Mouse (Mus musculus): Measurements from ENCODE around the gene Tle6. TPM values are rescaled to one million over a fixed set of nuclear protein-coding genes. Genes with fewer than 3 reads are reported as not detected.

The Tle6 gene
- polyA plus RNA-seq, 1 experiment from 2014 or later: 3.2 TPM

DNA sequence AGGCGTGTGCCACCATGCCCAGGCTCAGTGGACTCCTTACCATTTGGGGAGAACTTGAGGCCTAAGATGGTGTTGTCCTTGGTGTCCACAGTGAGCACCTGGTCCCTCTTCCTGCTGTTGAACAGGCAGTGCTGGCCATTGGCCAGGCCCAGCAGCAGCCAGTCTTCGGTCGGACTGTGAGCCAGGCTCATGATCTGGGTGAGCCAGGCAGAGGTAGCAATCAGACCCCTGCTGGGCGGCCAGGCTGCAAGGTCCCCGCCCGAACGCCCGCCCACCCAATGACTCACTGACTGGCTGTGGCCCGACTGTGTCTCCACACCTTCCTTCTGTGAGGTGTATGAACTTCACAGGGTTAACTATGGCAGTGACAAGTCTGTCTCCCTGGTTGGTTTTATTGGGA is 9.0 kb downstream of the Tle6 start:
- Histone ChIP-seq H3K9me3 (ENCODE audit: control insufficient read depth, low read length) (no peaks in the 10 kb centered on the region), H3K27me3 (ENCODE audit: control insufficient read depth, insufficient read depth, low read length) (0 out of 2 replicates have a peak, but pooled peaks cover 13% of the 10 kb centered on the region)

DNA sequence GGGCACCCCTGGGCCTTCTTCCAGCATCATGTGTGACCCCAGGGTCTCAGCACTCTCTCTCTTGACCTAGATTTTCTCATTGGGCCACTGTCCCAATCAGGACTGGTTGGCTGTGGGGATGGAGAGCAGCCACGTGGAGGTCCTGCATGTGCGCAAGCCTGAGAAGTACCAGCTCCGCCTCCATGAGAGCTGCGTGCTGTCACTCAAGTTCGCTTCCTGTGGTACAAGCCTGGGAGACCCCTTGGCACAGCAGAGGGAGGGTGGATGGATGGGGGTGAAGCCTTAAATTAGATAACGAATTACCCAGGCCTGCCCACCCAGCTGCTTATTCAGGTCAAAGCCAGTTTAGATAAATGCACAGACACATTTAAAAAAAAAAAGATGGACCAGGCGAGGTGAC is 12.1 kb downstream of the Tle6 start:
- no peak overlapping the region for H3K27ac ChIP-seq (replicated peaks; ENCODE audit: low read depth, low read length)
- H3K27me3 ChIP-seq (ENCODE audit: control insufficient read depth, insufficient read depth, low read length): 0 out of 2 replicates have a peak, but pooled peaks cover 6% of the 10 kb centered on the region
- no peak overlapping the region for H3K9ac ChIP-seq (replicated peaks; ENCODE audit: low read length)
- DNase-seq (no peak), ATAC-seq (ENCODE audit: low FRiP score, low TSS enrichment) (no peak)
- 74% methylated on average over 7 of the region's 7 CpGs for WGBS
- no peaks in the 10 kb centered on the region for H3K4me1 ChIP-seq (ENCODE audit: control insufficient read depth, insufficient read depth, low read length)
- H3K4me3 ChIP-seq (replicated peaks; ENCODE audit: low read depth, low read length): no peak overlapping the region
- H3K36me3 ChIP-seq (ENCODE audit: control insufficient read depth, insufficient read depth, low read length): 0 out of 2 replicates have a peak, but pooled peaks cover 8% of the 10 kb centered on the region
- H3K4me2 ChIP-seq (ENCODE audit: low read length): no peak overlapping the region
- H3K9me3 ChIP-seq (ENCODE audit: control insufficient read depth, low read length): no peaks in the 10 kb centered on the region

More for the DNA sequence above, 9.0 kb downstream of the Tle6 start:
- ATAC-seq (ENCODE audit: low FRiP score, low TSS enrichment) (no peak), DNase-seq (no peak)
- no peak overlapping the region for H3K27ac ChIP-seq (replicated peaks; ENCODE audit: low read depth, low read length)
- H3K36me3 ChIP-seq (ENCODE audit: control insufficient read depth, insufficient read depth, low read length): 0 out of 2 replicates have a peak, but pooled peaks cover 5% of the 10 kb centered on the region
- no peak overlapping the region for H3K4me3 ChIP-seq (replicated peaks; ENCODE audit: low read depth, low read length)
- 70% methylated on average over 9 of the region's 9 CpGs for WGBS
- H3K4me1 ChIP-seq (ENCODE audit: control insufficient read depth, insufficient read depth, low read length): peaks cover 17% of the 10 kb centered on the region
- no peak overlapping the region for H3K4me2 ChIP-seq (ENCODE audit: low read length)
- no peak overlapping the region for H3K9ac ChIP-seq (replicated peaks; ENCODE audit: low read length)

GRCm38 (mm10) chr10:81583347-81583746 is 17.5 kb downstream of the Tle6 start:
- Histone ChIP-seq H3K27me3 (ENCODE audit: control insufficient read depth, insufficient read depth, low read length) (peaks cover 16% of the 10 kb centered on the region; the same call in 1 of the 2 replicates), H3K9me3 (ENCODE audit: control insufficient read depth, low read length) (no peaks in the 10 kb centered on the region), H3K4me2 (ENCODE audit: low read length) (no peak overlapping the region), H3K9ac (replicated peaks; ENCODE audit: low read length) (no peak overlapping the region), H3K4me3 (replicated peaks; ENCODE audit: low read depth, low read length) (no peak overlapping the region), H3K36me3 (ENCODE audit: control insufficient read depth, insufficient read depth, low read length) (0 out of 2 replicates have a peak, but pooled peaks cover 8% of the 10 kb centered on the region), H3K4me1 (ENCODE audit: control insufficient read depth, insufficient read depth, low read length) (no peaks in the 10 kb centered on the region), H3K27ac (replicated peaks; ENCODE audit: low read depth, low read length) (no peak overlapping the region)
- 25% methylated on average over 6 of the region's 6 CpGs for WGBS
- no peak for ATAC-seq (ENCODE audit: low FRiP score, low TSS enrichment)
- DNase-seq: no peak

GRCm38 (mm10) chr10:81580441-81581070 is 20.3 kb downstream of the Tle6 start:
- Histone ChIP-seq H3K4me3 (replicated peaks; ENCODE audit: low read depth, low read length) (no peak overlapping the region), H3K36me3 (ENCODE audit: control insufficient read depth, insufficient read depth, low read length) (no peaks in the 10 kb centered on the region), H3K4me1 (ENCODE audit: control insufficient read depth, insufficient read depth, low read length) (peaks cover 4% of the 10 kb centered on the region), H3K9ac (replicated peaks; ENCODE audit: low read length) (no peak overlapping the region), H3K9me3 (ENCODE audit: control insufficient read depth, low read length) (no peaks in the 10 kb centered on the region), H3K27ac (replicated peaks; ENCODE audit: low read depth, low read length) (no peak overlapping the region), H3K27me3 (ENCODE audit: control insufficient read depth, insufficient read depth, low read length) (peaks cover 30% of the 10 kb centered on the region; the same call in 1 of the 2 replicates), H3K4me2 (ENCODE audit: low read length) (no peak overlapping the region)
- ATAC-seq (ENCODE audit: low FRiP score, low TSS enrichment) (no peak), DNase-seq (no peak)
- WGBS: 73% methylated on average over 25 of the region's 25 CpGs

GRCm38 (mm10) chr10:81579967-81580366 is 20.9 kb downstream of the Tle6 start:
- Histone ChIP-seq H3K36me3 (ENCODE audit: control insufficient read depth, insufficient read depth, low read length) (no peaks in the 10 kb centered on the region), H3K9ac (replicated peaks; ENCODE audit: low read length) (no peak overlapping the region), H3K27me3 (ENCODE audit: control insufficient read depth, insufficient read depth, low read length) (peaks cover 30% of the 10 kb centered on the region; the same call in 1 of the 2 replicates), H3K4me1 (ENCODE audit: control insufficient read depth, insufficient read depth, low read length) (peaks cover 10% of the 10 kb centered on the region), H3K9me3 (ENCODE audit: control insufficient read depth, low read length) (no peaks in the 10 kb centered on the region), H3K4me3 (replicated peaks; ENCODE audit: low read depth, low read length) (no peak overlapping the region), H3K27ac (replicated peaks; ENCODE audit: low read depth, low read length) (no peak overlapping the region), H3K4me2 (ENCODE audit: low read length) (no peak overlapping the region)
- ATAC-seq (ENCODE audit: low FRiP score, low TSS enrichment) (no peak), DNase-seq (no peak)
- 77% methylated on average over 4 of the region's 4 CpGs for WGBS

GRCm38 (mm10) chr10:81575695-81576094 is 25.2 kb downstream of the Tle6 start:
- Histone ChIP-seq H3K4me2 (ENCODE audit: low read length) (peak overlapping the region; percentile 73), H3K4me1 (ENCODE audit: control insufficient read depth, insufficient read depth, low read length) (peaks cover 35% of the 10 kb centered on the region), H3K4me3 (replicated peaks; ENCODE audit: low read depth, low read length) (peak overlapping the region; percentile 52), H3K36me3 (ENCODE audit: control insufficient read depth, insufficient read depth, low read length) (no peaks in the 10 kb centered on the region), H3K27ac (replicated peaks; ENCODE audit: low read depth, low read length) (peak overlapping the region; percentile 68; the same call in 1 of the 2 replicates), H3K9me3 (ENCODE audit: control insufficient read depth, low read length) (no peaks in the 10 kb centered on the region), H3K9ac (replicated peaks; ENCODE audit: low read length) (peak overlapping the region; percentile 65), H3K27me3 (ENCODE audit: control insufficient read depth, insufficient read depth, low read length) (peaks cover 55% of the 10 kb centered on the region)
- ATAC-seq (ENCODE audit: low FRiP score, low TSS enrichment) (no peak), DNase-seq (no peak)
- 3% methylated on average over 6 of the region's 6 CpGs for WGBS

DNA sequence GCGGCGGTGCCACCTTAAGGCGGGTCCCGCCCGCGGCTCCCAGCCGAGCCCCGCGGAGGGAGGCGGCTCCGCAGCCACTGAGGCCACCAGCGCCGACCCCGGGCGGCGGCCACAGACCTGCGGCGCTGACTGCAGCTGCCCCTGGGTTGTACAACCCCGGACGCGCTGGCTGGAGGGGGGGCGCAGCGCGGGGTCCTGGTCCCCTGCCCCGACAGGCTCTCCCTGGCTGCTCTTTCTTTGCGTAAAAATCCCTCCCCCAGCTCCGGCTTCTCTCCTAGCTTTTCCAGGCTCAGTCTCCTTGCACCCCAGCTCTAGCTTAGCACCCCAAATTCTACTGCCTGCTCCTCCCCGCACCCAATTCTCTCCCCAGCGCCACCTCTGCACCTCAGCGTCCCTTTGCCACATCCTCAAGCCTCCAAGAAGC is 25.7 kb downstream of the Tle6 start:
- Histone ChIP-seq H3K9ac (replicated peaks; ENCODE audit: low read length) (peak overlapping the region; percentile 65), H3K36me3 (ENCODE audit: control insufficient read depth, insufficient read depth, low read length) (no peaks in the 10 kb centered on the region), H3K27ac (replicated peaks; ENCODE audit: low read depth, low read length) (peak overlapping the region; percentile 68), H3K9me3 (ENCODE audit: control insufficient read depth, low read length) (no peaks in the 10 kb centered on the region), H3K27me3 (ENCODE audit: control insufficient read depth, insufficient read depth, low read length) (peaks cover 50% of the 10 kb centered on the region), H3K4me1 (ENCODE audit: control insufficient read depth, insufficient read depth, low read length) (peaks cover 39% of the 10 kb centered on the region), H3K4me3 (replicated peaks; ENCODE audit: low read depth, low read length) (peak overlapping the region; percentile 52), H3K4me2 (ENCODE audit: low read length) (peak overlapping the region; percentile 73)
- DNase-seq: peak; percentile 75
- under 1% methylated on average over 29 of the region's 30 CpGs for WGBS
- no peak for ATAC-seq (ENCODE audit: low FRiP score, low TSS enrichment)

- no peaks in the 10 kb centered on the region for H3K36me3 ChIP-seq (ENCODE audit: control insufficient read depth, insufficient read depth, low read length)
- H3K9me3 ChIP-seq (ENCODE audit: control insufficient read depth, low read length): no peaks in the 10 kb centered on the region
- DNase-seq (no peak), ATAC-seq (ENCODE audit: low FRiP score, low TSS enrichment) (no peak)
- H3K9ac ChIP-seq (replicated peaks; ENCODE audit: low read length): peak within 1 kb of the TSS; percentile 65
- 16% methylated on average over 10 of the region's 10 CpGs for WGBS
- H3K27me3 ChIP-seq (ENCODE audit: control insufficient read depth, insufficient read depth, low read length): peaks cover 47% of the 10 kb centered on the region
- H3K27ac ChIP-seq (replicated peaks; ENCODE audit: low read depth, low read length): peak within 1 kb of the TSS; percentile 68
- peaks cover 45% of the 10 kb centered on the region for H3K4me1 ChIP-seq (ENCODE audit: control insufficient read depth, insufficient read depth, low read length)
- peak within 1 kb of the TSS; percentile 52 for H3K4me3 ChIP-seq (replicated peaks; ENCODE audit: low read depth, low read length)
- peak within 1 kb of the TSS; percentile 73 for H3K4me2 ChIP-seq (ENCODE audit: low read length)
Observed at GRCm38 (mm10) chr10:81574081-81575056, 26.5 kb downstream of the Tle6 start, which contains the start of gene Tle2. TSS of gene Tle2 (plus strand) at chr10:81574561.

Measured in midbrain, embryonic 14.5 days (tissue).